Comparison of ENCODE assay signal across 24 mouse cellular contexts in the genomic region with DNA sequence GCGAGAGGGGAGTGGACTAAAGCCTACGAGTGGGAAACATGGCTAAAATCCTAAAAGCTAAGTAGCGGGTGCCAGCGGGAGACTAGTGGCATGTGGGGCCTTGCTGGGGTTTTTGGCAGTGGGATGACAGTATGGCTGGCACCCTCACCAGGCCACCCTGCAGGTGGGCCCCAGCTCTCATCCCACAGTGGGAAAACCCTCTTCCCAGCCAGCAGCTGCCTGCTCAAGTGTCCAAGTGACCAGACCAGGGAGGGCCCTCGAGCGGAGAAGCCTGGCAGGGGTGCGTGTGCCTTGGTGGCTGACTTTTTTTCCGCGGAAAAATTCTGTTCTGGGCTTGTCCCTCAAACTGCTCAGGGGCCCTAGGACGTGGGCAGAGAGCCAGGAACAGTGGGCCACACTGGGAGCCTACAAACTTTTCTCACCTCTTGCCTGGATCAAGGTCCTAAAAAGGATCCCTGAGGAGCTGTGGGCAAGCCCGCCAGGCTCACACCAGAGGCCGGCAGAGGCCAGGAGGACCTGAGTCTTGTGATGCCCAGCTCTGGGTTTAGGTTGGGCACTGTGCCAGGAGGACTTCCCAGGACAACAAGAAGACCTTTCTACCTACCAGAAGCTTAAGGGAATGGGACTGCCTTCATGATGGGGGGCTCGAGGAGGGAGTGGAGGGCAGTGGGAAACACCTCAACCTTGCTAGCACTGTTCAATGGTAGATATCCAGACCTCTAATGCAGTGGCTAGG. TPM values are rescaled to one million over a fixed set of nuclear protein-coding genes. Genes with fewer than 3 reads are reported as not detected.
DNase-seq lines count a peak whose midpoint lies in the region; ATAC-seq lines count a peak whose summit lies in the region.
"Had no signal": no experiment of that assay in that cellular context is flagged by ENCODE, and none has a peak within 500 bp of the region (broad histone marks: within the 10 kb centered on the region; RNA-seq: fewer than 3 reads in every experiment).

No protein-coding gene starts in this region.

- H3K4me3 ChIP-seq in hindbrain, embryonic 16.5 days (ENCODE audit: low read length), result no peak overlapping the region
- no peak overlapping the region for H3K4me3 ChIP-seq in hindbrain, embryonic 13.5 days
- H3K4me3 ChIP-seq: heart, adult 2 months; heart, embryonic 13.5 days; limb, embryonic 15.5 days; lung, embryonic 15.5 days; midbrain, embryonic 12.5 days; neural tube, embryonic 12.5 days had no signal

- 0 out of 2 replicates have a peak overlapping the region, but pooled peaks have one; percentile 11 for H3K27ac ChIP-seq in hindbrain, embryonic 16.5 days (ENCODE audit: low read depth, low read length)
- H3K27ac ChIP-seq in hindbrain, embryonic 13.5 days, result no peak overlapping the region
- H3K27ac ChIP-seq: heart, adult 2 months; heart, embryonic 13.5 days; hindbrain, embryonic 14.5 days; limb, embryonic 15.5 days; liver, embryonic 14.5 days; lung, embryonic 15.5 days; midbrain, embryonic 12.5 days; neural tube, embryonic 12.5 days had no signal

- 68% methylated on average over 13 of the region's 13 CpGs for WGBS in hindbrain, embryonic 16.5 days
- WGBS in hindbrain, embryonic 13.5 days, result 82% methylated on average over 13 of the region's 13 CpGs

- H3K4me2 ChIP-seq in hindbrain, embryonic 16.5 days (ENCODE audit: low read length), result no peak overlapping the region
- H3K4me2 ChIP-seq in hindbrain, embryonic 13.5 days, result no peak overlapping the region
- H3K4me2 ChIP-seq: heart, embryonic 13.5 days; hindbrain, embryonic 14.5 days; limb, embryonic 15.5 days; lung, embryonic 15.5 days; midbrain, embryonic 12.5 days; neural tube, embryonic 12.5 days had no signal

- H3K4me1 ChIP-seq in hindbrain, embryonic 16.5 days (ENCODE audit: control insufficient read depth, insufficient read depth, low read depth, low read length), result peaks cover 10% of the 10 kb centered on the region; the same call in 1 of the 2 replicates
- peaks cover 47% of the 10 kb centered on the region for H3K4me1 ChIP-seq in hindbrain, embryonic 13.5 days (replicated peaks)

- ATAC-seq in hindbrain, embryonic 16.5 days, result peak; percentile 1; the same call in 1 of the 2 replicates
- ATAC-seq in hindbrain, embryonic 13.5 days (ENCODE audit: low FRiP score), result no peak
- ATAC-seq: intestine, embryonic 16.5 days had no signal

- DNase-seq in left cerebral cortex, postnatal 4 days, result peak; percentile 49
- no peak for DNase-seq in left cerebral cortex, postnatal 14 days (ENCODE audit: low spot score in 2 of 2)
- peak; percentile 26 for DNase-seq in retina, postnatal 1 day
- no peak for DNase-seq in retina, embryonic 14.5 days (ENCODE audit: low spot score)
- no peak for DNase-seq in gastrocnemius, adult 8-10 months (ENCODE audit: low spot score in 2 of 2)
- DNase-seq: adrenal gland, adult 2 months; B cell, adult 2 months; cerebellum, adult 11 months; gastrocnemius, postnatal 36 days; heart, adult 2 months; heart, postnatal 14 days; layer of hippocampus, adult 9-11 months had no signal

- peaks cover 8% of the 10 kb centered on the region; the same call in 1 of the 2 replicates for H3K9me3 ChIP-seq in hindbrain, embryonic 16.5 days (ENCODE audit: control insufficient read depth, low read length)
- H3K9me3 ChIP-seq in hindbrain, embryonic 13.5 days, result 0 out of 2 replicates have a peak, but pooled peaks cover 5% of the 10 kb centered on the region
- H3K9me3 ChIP-seq: G1E; heart, embryonic 13.5 days; limb, embryonic 15.5 days; lung, embryonic 15.5 days; midbrain, embryonic 12.5 days; neural tube, embryonic 12.5 days had no signal

- no peak overlapping the region for H3K9ac ChIP-seq in hindbrain, embryonic 16.5 days (ENCODE audit: low read depth, low read length)
- H3K9ac ChIP-seq in hindbrain, embryonic 13.5 days, result no peak overlapping the region
- H3K9ac ChIP-seq: heart, embryonic 13.5 days; hindbrain, embryonic 14.5 days; limb, embryonic 15.5 days; liver, embryonic 14.5 days; lung, embryonic 15.5 days; midbrain, embryonic 12.5 days; neural tube, embryonic 12.5 days had no signal

- H3K27me3 ChIP-seq in hindbrain, embryonic 16.5 days (replicated peaks; ENCODE audit: control insufficient read depth, insufficient read depth, low read length), result no peaks in the 10 kb centered on the region
- H3K27me3 ChIP-seq in hindbrain, embryonic 13.5 days, result no peaks in the 10 kb centered on the region
- H3K27me3 ChIP-seq: limb, embryonic 15.5 days; lung, embryonic 15.5 days; neural tube, embryonic 12.5 days had no signal

- H3K36me3 ChIP-seq in hindbrain, embryonic 16.5 days (ENCODE audit: control insufficient read depth, insufficient read depth, low read length), result 0 out of 2 replicates have a peak, but pooled peaks cover 3% of the 10 kb centered on the region
- H3K36me3 ChIP-seq in hindbrain, embryonic 13.5 days, result no peaks in the 10 kb centered on the region
- H3K36me3 ChIP-seq: G1E; heart, embryonic 13.5 days; limb, embryonic 15.5 days; lung, embryonic 15.5 days had no signal

- intact Hi-C loops in left cerebral cortex, postnatal 4 days (cut with DNase I), result no loop called here
- intact Hi-C loops in left cerebral cortex, postnatal 14 days (cut with DNase I), result no loop called here

RNA-seq across cellular contexts. Expression of a gene that starts 18.1 kb away (rescaled TPM):
- polyA plus RNA-seq in hindbrain, embryonic 16.5 days (2015; fragmentation: Nextera tagmentation; extraction: Ambion mirVana), result 26.4 and 35.4 TPM in 2 replicates
- 40.1 and 47.2 TPM in 2 replicates for polyA plus RNA-seq in hindbrain, embryonic 13.5 days (2015; fragmentation: Nextera tagmentation; extraction: Ambion mirVana)
- 10 to 100 TPM; 65.6 to 67.5 TPM for total RNA-seq in left cerebral cortex, postnatal 4 days (2021)
- total RNA-seq in left cerebral cortex, postnatal 14 days (2021), result 10 to 100 TPM; 33.8 to 41.3 TPM
- under 1 TPM in 1 of 4 experiments, not detected in 3; 0.19 TPM for total RNA-seq in gastrocnemius, adult 8-10 months (2022)
- total RNA-seq: CH12.LX; gastrocnemius, postnatal 36 days had no signal
- polyA plus RNA-seq: G1E had no signal

Comparison
In these comparisons a context has a peak if more than half of its experiments do, and no peak if none do; other contexts are left out.
1. DNase-seq: peak in left cerebral cortex, postnatal 4 days (single experiment) and retina, postnatal 1 day (single experiment); none in left cerebral cortex, postnatal 14 days (0 of 2), retina, embryonic 14.5 days (single experiment) and gastrocnemius, adult 8-10 months (0 of 2).
2. RNA of a gene that starts 18.1 kb away (total RNA-seq): 65.6 to 67.5 TPM in left cerebral cortex, postnatal 4 days and 33.8 to 41.3 TPM in left cerebral cortex, postnatal 14 days; 0.19 TPM in gastrocnemius, adult 8-10 months; every median in the first group is over 10 times any median in the second.